Mouse (Mus musculus) stomach, embryonic 16.5 days (tissue): ENCODE measurements around the gene Armc12. TPM values are rescaled to one million over a fixed set of nuclear protein-coding genes. Genes with fewer than 3 reads are reported as not detected.
A peak's percentile ranks its signal among the peaks of the same experiment; 100 is the strongest.
"Not testable (repeated sequence)": the region's sequence is repeated elsewhere in the genome, so short reads cannot be mapped to it uniquely, and the experiment has no call there.

ENCODE experiments used
- ATAC-seq: fragments of 200-750 bp; cut with Nextera tagmentation; 2 replicates; pipeline ENCODE4 v1.8.0; 2017; ENCODE audit warnings: moderate number of reproducible peaks, moderate TSS enrichment; ENCODE audit not compliant: insufficient read depth, low FRiP score
- H3K27ac ChIP-seq: fragments of 300-500 bp; sonication (generic); 2 replicates; pipeline ENCODE4 v1.5.1; 2014; ENCODE audit warnings: low read length
- H3K27me3 ChIP-seq: fragments of 300-500 bp; sonication (generic); 2 replicates; pipeline ENCODE4 v1.6.1; 2014; ENCODE audit warnings: low read length, control low read depth, mixed read lengths; ENCODE audit not compliant: control insufficient read depth, insufficient read depth
- H3K36me3 ChIP-seq: fragments of 300-500 bp; sonication (generic); 2 replicates; pipeline ENCODE4 v1.6.1; 2014; ENCODE audit warnings: low read length; ENCODE audit not compliant: control insufficient read depth, insufficient read depth
- H3K4me1 ChIP-seq: fragments of 300-500 bp; sonication (generic); 2 replicates; pipeline ENCODE4 v1.6.1; 2014; ENCODE audit warnings: low read length, control low read depth, mixed read lengths; ENCODE audit not compliant: control insufficient read depth, insufficient read depth
- H3K4me2 ChIP-seq: fragments of 300-500 bp; sonication (generic); 2 replicates; pipeline ENCODE4 v1.6.1; 2014; ENCODE audit warnings: low read depth, low read length, mixed read lengths
- H3K4me3 ChIP-seq: fragments of 300-500 bp; sonication (generic); replicated peaks from 2 replicates; pipeline ENCODE4 v1.5.1; 2014; ENCODE audit warnings: mild to moderate bottlenecking, low read length
- H3K9ac ChIP-seq: fragments of 300-500 bp; sonication (generic); 2 replicates; pipeline ENCODE4 v1.6.1; 2014; ENCODE audit warnings: low read length
- H3K9me3 ChIP-seq: fragments of 300-500 bp; sonication (generic); replicated peaks from 2 replicates; pipeline ENCODE4 v1.6.1; 2016; ENCODE audit warnings: low read length, control low read depth; ENCODE audit not compliant: control insufficient read depth
- WGBS: fragments of 180-500 bp; shearing (Covaris S2); extraction: QIAGEN DNeasy Blood & Tissue Kit; methylation state at CpG from one replicate; pipeline ENCODE4 v1.1.7; 2014; 5-methylcytosine and 5-hydroxymethylcytosine counted together
- polyA plus RNA-seq: library from polyadenylated mRNA; unstranded; fragments of >200 nt; fragmentation: Nextera tagmentation; extraction: Ambion mirVana; gene quantifications from 2 replicates; pipeline ENCODE4 v1.2.1, GENCODE M21; 2015

Gene Armc12
- polyA plus RNA-seq, 1 experiment from 2014 or later = not detected

- Histone ChIP-seq H3K27me3 (no peaks in the 10 kb centered on the region), H3K36me3 (no peaks in the 10 kb centered on the region), H3K4me1 (no peaks in the 10 kb centered on the region), H3K4me3 (no peak overlapping the region), H3K27ac (no peak overlapping the region), H3K4me2 (no peak overlapping the region), H3K9me3 (no peaks in the 10 kb centered on the region), H3K9ac (no peak overlapping the region)
- 89% methylated on average over 1 of the region's 1 CpGs for WGBS
- no peak for ATAC-seq
These were observed 16.3 kb downstream of the Armc12 start for GRCm38 (mm10) chr17:28546925-28547324.

- Histone ChIP-seq H3K4me1 (0 out of 2 replicates have a peak, but pooled peaks cover 2% of the 10 kb centered on the region), H3K36me3 (no peaks in the 10 kb centered on the region), H3K9me3 (no peaks in the 10 kb centered on the region), H3K4me2 (no peak overlapping the region), H3K27ac (no peak overlapping the region), H3K9ac (no peak overlapping the region), H3K4me3 (no peak overlapping the region), H3K27me3 (no peaks in the 10 kb centered on the region)
- no peak for ATAC-seq
- 67% methylated on average over 11 of the region's 11 CpGs for WGBS
These were observed 17.9 kb downstream of the Armc12 start for GRCm38 (mm10) chr17:28548550-28548949.

- Histone ChIP-seq H3K9ac (no peak within 1 kb of the TSS), H3K27me3 (no peaks in the 10 kb centered on the region), H3K36me3 (no peaks in the 10 kb centered on the region), H3K27ac (no peak within 1 kb of the TSS), H3K4me3 (no peak within 1 kb of the TSS), H3K9me3 (no peaks in the 10 kb centered on the region), H3K4me1 (0 out of 2 replicates have a peak, but pooled peaks cover 2% of the 10 kb centered on the region), H3K4me2 (no peak within 1 kb of the TSS)
- 80% methylated on average over 14 of the region's 14 CpGs for WGBS
- no peak for ATAC-seq
These were observed 18.5 kb downstream of the Armc12 start, which contains the start of gene Clpsl2 for GRCm38 (mm10) chr17:28549111-28549510. Clpsl2 (plus strand) TSS chr17:28549411.

DNA sequence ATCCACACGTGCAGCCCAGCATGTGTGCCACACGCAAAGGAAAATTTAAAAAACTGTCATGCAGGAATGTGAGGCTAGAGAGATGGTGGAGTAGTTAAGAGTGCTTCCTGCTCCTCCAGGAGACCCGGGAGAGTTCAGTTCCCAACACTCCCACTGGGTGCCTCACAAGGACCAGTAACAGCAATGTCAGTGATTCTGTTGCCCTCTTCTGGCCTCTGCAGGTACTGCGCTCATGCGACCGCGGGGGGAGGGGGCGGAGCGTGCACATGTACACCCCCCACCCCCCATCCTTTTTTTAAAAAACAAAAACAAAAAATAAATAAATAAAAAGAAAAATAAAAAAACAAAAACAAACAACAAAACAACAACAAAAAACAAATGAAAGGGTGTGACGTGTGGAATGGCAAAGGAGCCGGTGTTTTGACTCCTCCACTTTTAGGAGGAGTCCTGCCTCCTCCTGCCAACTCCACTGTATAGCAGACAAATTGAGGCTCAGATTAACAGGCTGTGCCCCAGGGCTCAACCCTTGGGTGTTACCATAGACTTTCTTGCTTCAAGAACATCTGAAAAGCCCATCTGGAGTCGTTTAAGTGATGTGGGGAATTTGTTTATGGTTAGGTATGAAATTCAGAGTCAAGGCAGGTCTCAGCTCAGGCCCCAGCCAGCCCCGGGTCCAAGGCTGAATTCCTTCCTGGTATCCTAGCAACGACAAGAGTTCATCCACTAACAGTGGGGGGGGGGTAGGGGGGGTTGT lies 22.6 kb downstream of the Armc12 start:
- 7% methylated on average over 14 of the region's 14 CpGs for WGBS
- H3K36me3 ChIP-seq = no peaks in the 10 kb centered on the region
- peaks cover 9% of the 10 kb centered on the region; the same call in 1 of the 2 replicates for H3K4me1 ChIP-seq
- no peaks in the 10 kb centered on the region for H3K27me3 ChIP-seq
- H3K4me2 ChIP-seq = no peak overlapping the region
- no peak overlapping the region for H3K4me3 ChIP-seq
- no peak overlapping the region for H3K9ac ChIP-seq
- H3K9me3 ChIP-seq = no peaks in the 10 kb centered on the region
- ATAC-seq = no peak
- no peak overlapping the region for H3K27ac ChIP-seq

DNA sequence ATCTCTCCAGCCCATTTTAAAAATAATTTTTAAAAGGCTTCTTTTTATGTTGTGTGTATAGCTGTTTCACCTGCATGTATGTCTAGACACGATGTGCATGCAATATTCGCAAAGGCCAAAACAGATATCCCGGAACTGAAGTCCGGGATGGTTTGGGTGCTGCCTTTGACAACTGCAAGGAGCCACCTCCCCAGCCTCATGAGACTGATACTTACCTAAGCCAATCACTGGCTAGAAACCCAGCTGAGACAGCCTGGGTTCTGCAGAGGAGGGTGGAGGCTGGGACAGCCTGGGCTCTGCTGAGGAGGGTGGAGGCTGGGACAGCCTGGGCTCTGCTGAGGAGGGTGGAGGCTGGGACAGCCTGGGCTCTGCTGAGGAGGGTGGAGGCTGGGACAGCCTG lies 23.4 kb downstream of the Armc12 start:
- not testable (repeated sequence) for H3K27me3 ChIP-seq, H3K36me3 ChIP-seq, ATAC-seq, H3K4me3 ChIP-seq, H3K9ac ChIP-seq, H3K4me2 ChIP-seq, H3K9me3 ChIP-seq, H3K4me1 ChIP-seq, H3K27ac ChIP-seq
- WGBS = 93% methylated on average over 4 of the region's 4 CpGs

- 43% methylated on average over 6 of the region's 6 CpGs for WGBS
- Histone ChIP-seq H3K27me3 (no peaks in the 10 kb centered on the region), H3K4me1 (peaks cover 15% of the 10 kb centered on the region), H3K9ac (no peak overlapping the region), H3K36me3 (no peaks in the 10 kb centered on the region), H3K4me2 (no peak overlapping the region), H3K9me3 (no peaks in the 10 kb centered on the region), H3K4me3 (no peak overlapping the region), H3K27ac (peak overlapping the region; percentile 42; the same call in 1 of the 2 replicates)
- peak; percentile 67; the same call in 1 of the 2 replicates for ATAC-seq
These were observed 26.2 kb downstream of the Armc12 start for GRCm38 (mm10) chr17:28556635-28557396.

- Histone ChIP-seq H3K27me3 (no peaks in the 10 kb centered on the region), H3K4me3 (no peak overlapping the region), H3K9me3 (no peaks in the 10 kb centered on the region), H3K4me1 (peaks cover 16% of the 10 kb centered on the region), H3K9ac (no peak overlapping the region), H3K4me2 (no peak overlapping the region), H3K27ac (no peak overlapping the region), H3K36me3 (no peaks in the 10 kb centered on the region)
- no peak for ATAC-seq
- WGBS = 74% methylated on average over 6 of the region's 6 CpGs
These were observed 27.2 kb downstream of the Armc12 start for GRCm38 (mm10) chr17:28557772-28558171.

GRCm38 (mm10) chr17:28560598-28560997 lies 30.0 kb downstream of the Armc12 start, which contains the start of gene Clps:
Clps (minus strand) TSS chr17:28560766.
- H3K9me3 ChIP-seq = no peaks in the 10 kb centered on the region
- H3K36me3 ChIP-seq = no peaks in the 10 kb centered on the region
- H3K4me3 ChIP-seq = peak within 1 kb of the TSS; percentile 15; the same call in 1 of the 2 replicates
- WGBS = 60% methylated on average over 4 of the region's 4 CpGs
- H3K27me3 ChIP-seq = no peaks in the 10 kb centered on the region
- peaks cover 14% of the 10 kb centered on the region for H3K4me1 ChIP-seq
- H3K9ac ChIP-seq = peak within 1 kb of the TSS; percentile 28; the same call in 1 of the 2 replicates
- peak within 1 kb of the TSS; percentile 68 for H3K27ac ChIP-seq
- peak within 1 kb of the TSS; percentile 12; the same call in 1 of the 2 replicates for H3K4me2 ChIP-seq
- ATAC-seq = peak; percentile 77; the same call in 1 of the 2 replicates

- peak; percentile 54; the same call in 1 of the 2 replicates for ATAC-seq
- Histone ChIP-seq H3K4me2 (no peak overlapping the region), H3K27me3 (no peaks in the 10 kb centered on the region), H3K36me3 (no peaks in the 10 kb centered on the region), H3K4me1 (peaks cover 11% of the 10 kb centered on the region), H3K27ac (peak overlapping the region; percentile 68), H3K9ac (no peak overlapping the region), H3K9me3 (no peaks in the 10 kb centered on the region), H3K4me3 (no peak overlapping the region)
- WGBS = 45% methylated on average over 7 of the region's 7 CpGs
These were observed 31.0 kb downstream of the Armc12 start for GRCm38 (mm10) chr17:28561613-28562012.
